Comparison of ENCODE assay signal across 8 mouse cellular contexts in genomic region chr2:103718594-103719291, GRCm38 (mm10). TPM values are rescaled to one million over a fixed set of nuclear protein-coding genes. Genes with fewer than 3 reads are reported as not detected.
A peak's percentile ranks its signal among the peaks of the same experiment; 100 is the strongest.
DNase-seq lines count a peak whose midpoint lies in the region; ATAC-seq and TF ChIP-seq lines count a peak whose summit lies in the region.

No protein-coding gene starts in this region.

- no peaks in the 10 kb centered on the region for H3K79me2 ChIP-seq in myocyte (ENCODE audit: control insufficient read depth, insufficient read depth)

- ATAC-seq in embryonic facial prominence, embryonic 12.5 days (ENCODE audit: insufficient number of reproducible peaks, insufficient read depth, low FRiP score, low TSS enrichment): 0 out of 2 replicates have a peak, but pooled peaks have one; percentile 35
- peak; percentile 82 for ATAC-seq in kidney, embryonic 14.5 days (ENCODE audit: low FRiP score, low TSS enrichment)
- peak; percentile 42; the same call in 1 of the 2 replicates for ATAC-seq in limb, embryonic 14.5 days (ENCODE audit: low FRiP score, low read depth)

- WGBS in embryonic facial prominence, embryonic 12.5 days: 59% methylated on average over 8 of the region's 8 CpGs
- WGBS in kidney, embryonic 14.5 days: 66% methylated on average over 8 of the region's 8 CpGs
- 61% methylated on average over 8 of the region's 8 CpGs for WGBS in limb, embryonic 14.5 days

- DNase-seq in B cell, adult 2 months: peak; percentile 78 to 81
- peak; percentile 62 for DNase-seq in adrenal gland, postnatal 25 days
- peak; percentile 53 to 73 for DNase-seq in heart, adult 9 months (ENCODE audit: low spot score in 2 of 2)
- DNase-seq in limb, embryonic 14.5 days (ENCODE audit: low spot score): peak; percentile 60
- DNase-seq in spleen, postnatal 36 days (ENCODE audit: low spot score in 2 of 2): peak; percentile 68 to 73

- H3K4me3 ChIP-seq in embryonic facial prominence, embryonic 12.5 days: no peak overlapping the region
- no peak overlapping the region for H3K4me3 ChIP-seq in kidney, embryonic 14.5 days (ENCODE audit: low read length)
- H3K4me3 ChIP-seq in limb, embryonic 14.5 days (replicated peaks; ENCODE audit: low read length): no peak overlapping the region
- no peak overlapping the region for H3K4me3 ChIP-seq in myocyte

- no peak for TF ChIP-seq POLR2A in limb, embryonic 14.5 days (IDR thresholded peaks at IDR 0.05; ENCODE audit: borderline replicate concordance, extremely low read depth, insufficient read depth, insufficient read length)
- no peak for TF ChIP-seq POLR2A in myocyte (IDR thresholded peaks at IDR 0.05; ENCODE audit: insufficient read length, low read depth)

- H3ac ChIP-seq in myocyte (ENCODE audit: control insufficient read depth, insufficient read length): no peak overlapping the region

- H3K4me2 ChIP-seq in embryonic facial prominence, embryonic 12.5 days (replicated peaks): no peak overlapping the region
- no peak overlapping the region for H3K4me2 ChIP-seq in kidney, embryonic 14.5 days (replicated peaks; ENCODE audit: low read depth, low read length)
- no peak overlapping the region for H3K4me2 ChIP-seq in limb, embryonic 14.5 days (replicated peaks; ENCODE audit: low read depth, low read length, severe bottlenecking)
- no peak overlapping the region for H3K4me2 ChIP-seq in myocyte (ENCODE audit: low read depth)

- H3K9me3 ChIP-seq in embryonic facial prominence, embryonic 12.5 days: no peaks in the 10 kb centered on the region
- H3K9me3 ChIP-seq in kidney, embryonic 14.5 days (ENCODE audit: control insufficient read depth, low read length): no peaks in the 10 kb centered on the region
- no peaks in the 10 kb centered on the region for H3K9me3 ChIP-seq in limb, embryonic 14.5 days (ENCODE audit: control insufficient read depth, low read length)

- no peak overlapping the region for H3K9ac ChIP-seq in embryonic facial prominence, embryonic 12.5 days
- H3K9ac ChIP-seq in kidney, embryonic 14.5 days (ENCODE audit: low read depth, low read length): no peak overlapping the region
- H3K9ac ChIP-seq in limb, embryonic 14.5 days (ENCODE audit: low read depth, low read length, severe bottlenecking): no peak overlapping the region

- no peaks in the 10 kb centered on the region for H3K27me3 ChIP-seq in embryonic facial prominence, embryonic 12.5 days
- H3K27me3 ChIP-seq in kidney, embryonic 14.5 days (ENCODE audit: control insufficient read depth, insufficient read depth, low read length): no peaks in the 10 kb centered on the region
- no peaks in the 10 kb centered on the region for H3K27me3 ChIP-seq in limb, embryonic 14.5 days (ENCODE audit: control insufficient read depth, insufficient read depth, low read length)
- H3K27me3 ChIP-seq in myocyte (ENCODE audit: control insufficient read depth, insufficient read depth, insufficient read length): no peaks in the 10 kb centered on the region

- H3K36me3 ChIP-seq in embryonic facial prominence, embryonic 12.5 days: peaks cover 71% of the 10 kb centered on the region
- peaks cover 45% of the 10 kb centered on the region for H3K36me3 ChIP-seq in kidney, embryonic 14.5 days (ENCODE audit: control insufficient read depth, insufficient read depth, low read length)
- H3K36me3 ChIP-seq in limb, embryonic 14.5 days (ENCODE audit: control insufficient read depth, insufficient read depth, low read length): peaks cover 81% of the 10 kb centered on the region
- H3K36me3 ChIP-seq in myocyte (ENCODE audit: control insufficient read depth, insufficient read depth): peaks cover 7% of the 10 kb centered on the region

- no peaks in the 10 kb centered on the region for H3K4me1 ChIP-seq in embryonic facial prominence, embryonic 12.5 days
- no peaks in the 10 kb centered on the region for H3K4me1 ChIP-seq in kidney, embryonic 14.5 days (ENCODE audit: control insufficient read depth, insufficient read depth, low read length)
- no peaks in the 10 kb centered on the region for H3K4me1 ChIP-seq in limb, embryonic 14.5 days (ENCODE audit: control insufficient read depth, insufficient read depth, low read length)

- no peak overlapping the region for H3K27ac ChIP-seq in embryonic facial prominence, embryonic 12.5 days
- H3K27ac ChIP-seq in kidney, embryonic 14.5 days (ENCODE audit: low read depth, low read length): no peak overlapping the region
- H3K27ac ChIP-seq in limb, embryonic 14.5 days (replicated peaks; ENCODE audit: low read depth, low read length): no peak overlapping the region

TF ChIP-seq in myocyte, 11 proteins besides CTCF, POLR2A, EP300 and RAD21:
- TF ChIP-seq POLR2AphosphoS2 (IDR thresholded peaks at IDR 0.05; ENCODE audit: insufficient read length, low read depth) (peak; percentile 38), MAX (IDR thresholded peaks at IDR 0.05; ENCODE audit: low read depth) (no peak), USF1 (IDR thresholded peaks at IDR 0.05; ENCODE audit: low read depth) (no peak), TCF12 (IDR thresholded peaks at IDR 0.05; ENCODE audit: insufficient read depth, poor library complexity, severe bottlenecking) (no peak)

RNA-seq across cellular contexts. Expression of gene Nat10, which starts 42.3 kb away (rescaled TPM):
- 46.9 and 59.8 TPM in 2 replicates for total RNA-seq in adrenal gland, postnatal 25 days (2021)
- 29.2 and 30.7 TPM in 2 replicates for polyA plus RNA-seq in embryonic facial prominence, embryonic 12.5 days (2016; fragmentation: Nextera tagmentation; extraction: Ambion mirVana)
- 19.6 and 34.2 TPM in 2 replicates for polyA plus RNA-seq in kidney, embryonic 14.5 days (2014; fragmentation: Nextera tagmentation; extraction: Ambion mirVana)
- polyA plus RNA-seq in limb, embryonic 14.5 days (2012; rRNA removed): 57.2 and 85.5 TPM in 2 replicates
- 24.0 and 28.1 TPM in 2 replicates for polyA plus RNA-seq in limb, embryonic 14.5 days (2014; fragmentation: Nextera tagmentation; extraction: Ambion mirVana)
- polyA plus RNA-seq in myocyte (2012; fragmentation: generic; extraction: Trizol): 20.6 TPM
